Mouse (Mus musculus) liver, embryonic 16.5 days (tissue): ENCODE results near the gene Zcchc24. TPM values are rescaled to one million over a fixed set of nuclear protein-coding genes. Genes with fewer than 3 reads are reported as not detected.

Experiments used
- ATAC-seq: fragments of 200-750 bp; cut with Nextera tagmentation; 2 replicates; pipeline ENCODE4 v1.8.0; 2017; ENCODE audit warnings: low read depth, mild to moderate bottlenecking, moderate number of reproducible peaks, moderate library complexity
- H3K27ac ChIP-seq: fragments of 300-500 bp; sonication (generic); 2 replicates; pipeline ENCODE4 v1.5.1; 2014; ENCODE audit warnings: mild to moderate bottlenecking, low read length
- H3K27me3 ChIP-seq: fragments of 300-500 bp; sonication (generic); 2 replicates; pipeline ENCODE4 v1.6.1; 2014; ENCODE audit warnings: low read depth, low read length, mixed read lengths; ENCODE audit not compliant: control insufficient read depth, insufficient read depth
- H3K36me3 ChIP-seq: fragments of 300-500 bp; sonication (generic); 2 replicates; pipeline ENCODE4 v1.6.1; 2014; ENCODE audit warnings: mild to moderate bottlenecking; ENCODE audit not compliant: control insufficient read depth, insufficient read depth
- H3K4me1 ChIP-seq: fragments of 300-500 bp; sonication (generic); 2 replicates; pipeline ENCODE4 v1.6.1; 2014; ENCODE audit warnings: low read depth, low read length, mixed read lengths; ENCODE audit not compliant: control insufficient read depth
- H3K4me2 ChIP-seq: fragments of 300-500 bp; sonication (generic); 2 replicates; pipeline ENCODE4 v1.6.1; 2014; ENCODE audit warnings: low read depth, low read length, mixed read lengths
- H3K4me3 ChIP-seq: fragments of 300-500 bp; sonication (generic); 2 replicates; pipeline ENCODE4 v1.5.1; 2014; ENCODE audit warnings: low read depth, mild to moderate bottlenecking, low read length
- H3K9ac ChIP-seq: fragments of 300-500 bp; sonication (generic); 2 replicates; pipeline ENCODE4 v1.6.1; 2014; ENCODE audit warnings: low read depth, low read length
- H3K9me3 ChIP-seq: fragments of 300-500 bp; sonication (generic); replicated peaks from 2 replicates; pipeline ENCODE4 v1.6.1; 2016; ENCODE audit warnings: low read length; ENCODE audit not compliant: control insufficient read depth
- WGBS: fragments of 180-500 bp; shearing (Covaris S2); extraction: QIAGEN DNeasy Blood & Tissue Kit; methylation state at CpG from one replicate; pipeline ENCODE4 v1.1.7; 2014; ENCODE audit not compliant: insufficient replicate concordance; 5-methylcytosine and 5-hydroxymethylcytosine counted together
- polyA plus RNA-seq: library from polyadenylated mRNA; unstranded; fragments of >200 nt; fragmentation: Nextera tagmentation; extraction: Ambion mirVana; gene quantifications from 2 replicates; pipeline ENCODE4 v1.2.1, GENCODE M21; 2015

Zcchc24 gene
- polyA plus RNA-seq, 1 experiment from 2014 or later = 5.5 TPM

DNA sequence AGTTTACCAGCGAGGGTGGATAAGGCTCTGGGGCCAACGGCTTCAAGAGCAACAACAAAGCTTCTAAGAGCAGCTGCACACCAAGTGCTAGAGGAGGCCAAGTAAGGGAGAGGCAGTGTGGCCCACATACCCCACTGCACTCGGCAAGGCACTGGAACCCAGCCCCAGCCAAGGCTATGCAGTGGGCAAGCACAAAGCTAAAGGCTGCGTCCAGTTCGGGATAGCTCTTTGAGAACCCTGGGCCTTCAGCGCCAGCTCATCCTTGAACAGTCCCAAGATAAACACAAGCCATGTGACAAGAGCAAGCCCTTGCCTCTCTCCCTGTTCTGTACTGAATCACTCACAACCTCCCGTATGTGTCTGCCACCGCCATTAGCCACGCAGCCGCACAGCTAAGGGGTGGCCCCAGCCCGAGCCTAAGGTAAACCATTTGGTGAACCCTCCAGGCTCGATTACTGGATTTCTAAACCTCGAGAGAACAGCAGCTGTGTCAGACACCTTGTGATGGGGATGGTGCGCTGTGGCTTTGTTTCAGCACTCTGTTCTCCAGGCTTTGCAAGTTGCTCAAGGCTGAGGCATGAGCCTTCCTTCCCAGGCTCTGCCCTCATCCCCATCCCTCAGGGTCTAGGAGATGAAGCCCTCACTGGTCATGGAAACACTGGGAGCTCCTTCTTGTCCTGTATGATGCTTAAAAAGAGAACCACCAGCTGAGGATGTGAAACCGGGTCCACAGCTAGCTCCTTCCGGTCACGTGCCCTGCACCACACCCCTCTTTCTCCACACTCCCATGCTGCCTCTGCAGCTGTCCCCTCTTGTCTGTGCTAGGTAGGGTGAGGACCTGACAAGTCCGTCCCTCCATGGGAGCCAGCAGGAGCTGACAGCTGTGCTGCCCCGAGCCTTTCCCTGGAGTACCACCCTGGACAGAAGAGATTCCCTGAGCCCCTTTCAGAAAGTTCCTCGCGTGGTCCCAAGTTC, 21.6 kb downstream of the Zcchc24 start:
- Histone ChIP-seq H3K27me3 (no peaks in the 10 kb centered on the region), H3K4me1 (peaks cover 18% of the 10 kb centered on the region), H3K4me2 (no peak overlapping the region), H3K9ac (no peak overlapping the region), H3K27ac (0 out of 2 replicates have a peak overlapping the region, but pooled peaks have one; percentile 6), H3K36me3 (no peaks in the 10 kb centered on the region), H3K9me3 (no peaks in the 10 kb centered on the region), H3K4me3 (no peak overlapping the region)
- 63% methylated on average over 21 of the region's 21 CpGs for WGBS
- peak; percentile 2; the same call in 1 of the 2 replicates for ATAC-seq

DNA sequence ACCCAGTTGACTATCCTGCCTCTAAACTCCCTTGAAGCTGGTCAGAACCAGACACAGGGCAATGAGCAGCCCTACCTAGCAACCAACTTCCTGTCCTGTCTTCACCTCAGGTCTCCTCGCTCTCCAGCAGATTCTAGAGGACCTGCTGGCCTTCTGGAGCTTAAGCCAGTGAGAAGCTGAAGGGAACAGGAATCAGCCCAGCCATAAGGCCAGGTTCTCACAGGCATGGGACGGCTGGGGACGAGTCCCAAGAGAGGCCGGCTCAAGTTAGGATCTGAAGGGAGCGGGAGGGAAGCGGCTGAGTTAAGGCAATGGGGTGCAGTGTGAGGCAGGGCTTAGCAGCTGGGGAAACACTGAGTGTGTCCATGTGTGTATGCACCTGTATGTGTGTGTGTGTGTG, 22.5 kb downstream of the Zcchc24 start:
- ATAC-seq = no peak
- H3K4me1 ChIP-seq = peaks cover 18% of the 10 kb centered on the region

DNA sequence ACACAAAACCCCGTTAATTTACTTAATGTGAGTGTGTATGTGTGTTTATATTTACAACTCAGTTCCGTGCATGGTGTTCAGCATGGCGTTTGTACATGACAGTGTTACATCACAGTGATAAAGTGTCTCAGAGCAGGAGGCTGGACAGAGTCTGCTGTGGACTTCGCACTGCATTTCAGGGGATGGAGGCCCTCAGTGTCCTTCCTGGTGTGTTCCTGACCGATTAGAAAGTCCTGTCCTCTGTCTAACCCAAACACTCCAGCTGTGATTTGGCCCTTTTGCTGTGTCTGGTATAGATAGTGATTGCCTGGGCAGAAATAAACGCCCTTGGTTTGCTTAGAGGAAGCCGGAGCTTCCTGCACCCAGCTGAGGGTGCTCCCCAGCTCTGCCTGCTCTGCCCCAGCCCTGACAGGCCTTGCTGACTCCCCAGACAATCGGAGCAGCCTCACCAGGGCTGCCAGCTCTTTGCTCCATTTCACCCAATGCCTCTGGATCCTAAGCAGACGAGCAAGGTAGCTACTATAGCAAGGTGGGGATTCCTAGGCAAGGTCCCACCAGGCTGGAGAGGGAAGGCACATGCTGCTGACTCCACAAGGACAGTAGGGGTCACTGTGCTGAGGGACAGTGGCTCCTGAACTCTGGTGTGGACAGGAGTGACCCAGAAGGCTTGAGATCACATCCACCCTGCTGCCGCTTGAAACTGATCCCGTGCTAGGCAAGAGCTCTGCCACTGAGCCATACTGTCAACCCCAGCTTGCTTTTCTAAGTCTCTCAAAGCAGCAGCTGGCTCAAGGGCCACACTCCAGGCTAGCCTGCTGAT, 23.3 kb downstream of the Zcchc24 start:
- peaks cover 18% of the 10 kb centered on the region for H3K4me1 ChIP-seq
- H3K4me2 ChIP-seq = no peak overlapping the region
- H3K27ac ChIP-seq = peak overlapping the region; percentile 18
- peak; percentile 83 for ATAC-seq
- no peaks in the 10 kb centered on the region for H3K27me3 ChIP-seq
- no peaks in the 10 kb centered on the region for H3K36me3 ChIP-seq
- no peak overlapping the region for H3K4me3 ChIP-seq
- no peaks in the 10 kb centered on the region for H3K9me3 ChIP-seq
- 25% methylated on average over 11 of the region's 11 CpGs for WGBS
- H3K9ac ChIP-seq = no peak overlapping the region

More for the DNA sequence above, 22.5 kb downstream of the Zcchc24 start:
- no peak overlapping the region for H3K4me3 ChIP-seq
- no peak overlapping the region for H3K9ac ChIP-seq
- no peaks in the 10 kb centered on the region for H3K9me3 ChIP-seq
- no peaks in the 10 kb centered on the region for H3K36me3 ChIP-seq
- peak overlapping the region; percentile 18 for H3K27ac ChIP-seq
- H3K27me3 ChIP-seq = no peaks in the 10 kb centered on the region
- no peak overlapping the region for H3K4me2 ChIP-seq
- WGBS = 74% methylated on average over 6 of the region's 6 CpGs

DNA sequence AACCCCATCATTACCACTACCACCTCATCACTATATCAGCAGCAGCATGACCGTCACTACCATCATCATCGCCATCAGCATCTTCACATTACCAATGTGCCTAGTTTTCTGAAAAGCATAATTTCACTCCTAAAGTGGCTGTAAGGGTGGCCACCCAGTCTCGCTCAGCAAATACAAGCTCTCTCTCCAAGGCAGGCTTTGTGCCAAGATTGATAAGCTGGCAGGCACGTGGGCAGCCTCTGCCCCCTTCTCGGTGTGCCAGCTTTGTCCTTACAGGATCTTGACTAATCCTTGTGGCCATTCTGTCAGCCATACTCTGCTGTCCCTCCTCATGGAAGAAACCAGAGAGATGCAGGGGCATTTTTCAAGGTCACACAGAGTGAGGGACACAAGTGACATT, 25.9 kb downstream of the Zcchc24 start:
- H3K9me3 ChIP-seq = no peaks in the 10 kb centered on the region
- H3K27ac ChIP-seq = no peak overlapping the region
- H3K4me2 ChIP-seq = no peak overlapping the region
- no peaks in the 10 kb centered on the region for H3K36me3 ChIP-seq
- no peak overlapping the region for H3K4me3 ChIP-seq
- peaks cover 20% of the 10 kb centered on the region for H3K4me1 ChIP-seq
- no peaks in the 10 kb centered on the region for H3K27me3 ChIP-seq
- no peak overlapping the region for H3K9ac ChIP-seq
- ATAC-seq = no peak
- WGBS = 69% methylated on average over 5 of the region's 5 CpGs

DNA sequence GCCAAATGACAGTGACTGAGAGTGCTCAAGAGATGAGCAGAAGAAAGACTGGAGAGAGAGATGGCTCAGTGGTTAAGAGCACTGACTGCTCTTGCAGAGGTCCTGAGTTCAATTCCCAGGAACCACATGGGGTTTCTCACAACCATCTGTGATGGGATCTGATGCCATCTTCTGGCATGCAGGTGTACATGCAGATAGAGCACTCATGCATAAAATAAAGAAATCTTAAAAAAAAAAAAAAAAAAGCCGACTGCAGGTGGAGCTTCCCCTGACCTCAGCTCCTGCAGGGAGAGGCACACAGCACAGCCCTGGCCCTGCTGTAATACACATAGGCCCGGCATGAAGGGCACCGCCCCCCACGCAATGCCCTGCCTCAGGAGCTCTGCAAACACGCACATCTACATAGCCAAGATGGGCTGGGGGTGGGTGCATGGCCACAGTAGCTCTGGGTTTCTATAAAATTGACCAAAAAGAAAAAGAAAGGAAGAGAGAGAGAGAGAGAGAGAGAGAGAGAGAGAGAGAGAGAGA, 26.9 kb downstream of the Zcchc24 start:
- peaks cover 17% of the 10 kb centered on the region for H3K4me1 ChIP-seq
- H3K27ac ChIP-seq = no peak overlapping the region
- no peaks in the 10 kb centered on the region for H3K9me3 ChIP-seq
- no peak overlapping the region for H3K4me2 ChIP-seq
- no peaks in the 10 kb centered on the region; the same call in 1 of the 2 replicates for H3K36me3 ChIP-seq
- H3K4me3 ChIP-seq = no peak overlapping the region
- no peak for ATAC-seq
- H3K27me3 ChIP-seq = no peaks in the 10 kb centered on the region
- H3K9ac ChIP-seq = no peak overlapping the region
- 40% methylated on average over 5 of the region's 5 CpGs for WGBS

DNA sequence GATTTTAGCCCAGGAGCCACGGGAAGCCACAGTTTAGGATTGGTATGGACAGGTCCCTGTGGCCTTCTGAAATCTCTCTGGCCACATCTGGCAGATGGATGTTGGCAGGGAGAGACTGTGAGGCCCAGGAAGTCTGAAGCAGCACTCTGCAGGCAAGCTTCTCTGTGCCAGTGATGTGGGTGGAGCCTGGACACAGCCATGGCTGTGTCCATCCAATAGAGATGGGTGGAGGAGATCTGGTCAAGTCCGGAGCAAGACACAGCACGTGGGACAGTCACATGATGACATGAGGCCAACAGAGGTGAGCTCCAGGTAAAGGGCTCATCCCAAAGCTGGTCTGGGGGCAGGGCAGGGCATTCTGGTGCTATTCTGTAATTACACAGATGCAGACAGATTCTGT, 27.6 kb downstream of the Zcchc24 start:
- no peaks in the 10 kb centered on the region for H3K9me3 ChIP-seq
- no peak for ATAC-seq
- peaks cover 12% of the 10 kb centered on the region for H3K4me1 ChIP-seq
- WGBS = 52% methylated on average over 3 of the region's 3 CpGs
- no peak overlapping the region for H3K4me2 ChIP-seq
- no peak overlapping the region for H3K9ac ChIP-seq
- no peak overlapping the region for H3K27ac ChIP-seq
- no peaks in the 10 kb centered on the region; the same call in 1 of the 2 replicates for H3K36me3 ChIP-seq
- H3K27me3 ChIP-seq = no peaks in the 10 kb centered on the region
- no peak overlapping the region for H3K4me3 ChIP-seq

DNA sequence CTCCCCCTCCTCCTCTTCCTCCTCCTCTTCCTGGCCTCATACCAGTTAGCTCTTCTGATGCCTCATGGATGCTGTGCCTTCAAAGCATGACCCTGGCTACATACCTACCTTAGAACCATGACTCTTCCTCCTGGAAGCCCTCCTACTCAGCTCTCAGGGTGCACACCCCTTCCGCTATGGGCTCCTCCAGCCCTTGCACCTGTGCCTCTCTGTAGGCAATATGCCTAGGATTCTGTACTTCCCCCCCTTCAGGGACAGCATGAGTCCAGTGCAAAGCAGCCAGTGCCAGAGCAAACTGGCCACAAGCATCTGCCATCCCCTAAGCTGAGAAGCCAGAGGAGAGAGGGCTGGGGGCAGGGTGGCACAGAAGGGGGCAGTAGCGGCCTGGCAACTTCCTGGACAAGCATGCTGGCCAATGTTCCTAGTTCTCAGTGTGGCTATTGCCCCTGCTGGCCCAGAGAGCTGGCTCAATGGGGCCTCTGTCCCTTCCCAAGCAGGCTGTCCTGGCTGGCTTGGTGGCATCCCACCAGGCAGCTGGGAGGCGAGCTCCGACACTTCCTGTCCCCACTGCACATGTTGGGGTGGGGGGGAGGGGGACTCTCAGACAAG, 28.8 kb downstream of the Zcchc24 start:
- H3K4me3 ChIP-seq = no peak overlapping the region
- H3K27me3 ChIP-seq = no peaks in the 10 kb centered on the region
- no peak overlapping the region for H3K27ac ChIP-seq
- H3K4me1 ChIP-seq = peaks cover 5% of the 10 kb centered on the region
- no peak overlapping the region for H3K4me2 ChIP-seq
- ATAC-seq = no peak
- H3K36me3 ChIP-seq = no peaks in the 10 kb centered on the region; the same call in 1 of the 2 replicates
- H3K9me3 ChIP-seq = no peaks in the 10 kb centered on the region
- 50% methylated on average over 4 of the region's 4 CpGs for WGBS
- H3K9ac ChIP-seq = no peak overlapping the region

DNA sequence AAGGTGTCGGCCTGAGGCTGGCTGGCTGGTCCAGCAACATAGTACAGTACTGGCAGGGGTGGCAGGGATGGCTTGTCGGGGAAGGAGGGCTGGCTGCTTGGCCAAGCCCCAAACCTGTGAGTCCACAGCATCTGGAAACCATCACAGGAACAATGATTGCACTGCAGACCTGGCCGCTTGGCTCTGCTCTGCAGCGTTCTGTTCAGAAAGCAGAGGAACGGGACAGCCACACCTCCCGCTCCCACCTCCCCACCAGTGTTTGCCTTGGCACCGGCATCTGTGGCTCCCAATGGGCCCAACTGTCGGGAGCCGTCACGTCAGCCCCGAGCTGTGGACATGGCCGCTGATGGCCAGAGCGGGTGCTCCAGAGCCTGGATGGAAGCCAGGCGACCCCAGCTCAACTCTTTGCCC, 30.2 kb downstream of the Zcchc24 start:
- ATAC-seq = peak; percentile 78
- Histone ChIP-seq H3K4me2 (no peak overlapping the region), H3K9ac (no peak overlapping the region), H3K27ac (no peak overlapping the region; the same call in 1 of the 2 replicates), H3K4me3 (no peak overlapping the region), H3K27me3 (no peaks in the 10 kb centered on the region), H3K36me3 (no peaks in the 10 kb centered on the region; the same call in 1 of the 2 replicates), H3K4me1 (peaks cover 2% of the 10 kb centered on the region; the same call in 1 of the 2 replicates), H3K9me3 (no peaks in the 10 kb centered on the region)
- WGBS = 58% methylated on average over 14 of the region's 14 CpGs
